Mouse (Mus musculus) midbrain, embryonic 15.5 days (tissue): ENCODE measurements at regions not wholly inside any gene's neighbourhood (a gene's known extent, or its start where the extent isn't known, plus 50 kb on each side); places are given as distances from the start of the nearest gene placed in this dataset.

ENCODE experiments used
- ATAC-seq: fragments of 200-750 bp; cut with Nextera tagmentation; replicated peaks from 2 replicates; pipeline ENCODE4 v1.8.0; 2017; ENCODE audit warnings: moderate TSS enrichment
- H3K27ac ChIP-seq: fragments of 300-500 bp; sonication (generic); 2 replicates; pipeline ENCODE4 v1.5.1; 2015; ENCODE audit warnings: mild to moderate bottlenecking, inconsistent platforms
- H3K27me3 ChIP-seq: fragments of 300-500 bp; sonication (generic); replicated peaks from 2 replicates; pipeline ENCODE4 v1.6.1; 2015; ENCODE audit warnings: inconsistent platforms
- H3K36me3 ChIP-seq: fragments of 300-500 bp; sonication (generic); replicated peaks from 2 replicates; pipeline ENCODE4 v1.6.1; 2015; ENCODE audit warnings: inconsistent platforms
- H3K4me1 ChIP-seq: fragments of 300-500 bp; sonication (generic); 2 replicates; pipeline ENCODE4 v1.6.1; 2015; ENCODE audit warnings: inconsistent platforms
- H3K4me2 ChIP-seq: fragments of 300-500 bp; sonication (generic); 2 replicates; pipeline ENCODE4 v1.6.1; 2015; ENCODE audit warnings: inconsistent platforms, mild to moderate bottlenecking, moderate library complexity
- H3K4me3 ChIP-seq: fragments of 300-500 bp; sonication (generic); 2 replicates; pipeline ENCODE4 v1.5.1; 2015; ENCODE audit warnings: mild to moderate bottlenecking, inconsistent platforms
- H3K9ac ChIP-seq: fragments of 300-500 bp; sonication (generic); 2 replicates; pipeline ENCODE4 v1.6.1; 2015; ENCODE audit warnings: mild to moderate bottlenecking, inconsistent platforms
- H3K9me3 ChIP-seq: fragments of 300-500 bp; sonication (generic); 2 replicates; pipeline ENCODE4 v1.6.1; 2016; ENCODE audit warnings: inconsistent platforms
- WGBS: fragments of 180-500 bp; shearing (Covaris S2); methylation state at CpG from one replicate; pipeline ENCODE4 v1.1.7; 2015; ENCODE audit warnings: mixed read lengths; 5-methylcytosine and 5-hydroxymethylcytosine counted together

DNA sequence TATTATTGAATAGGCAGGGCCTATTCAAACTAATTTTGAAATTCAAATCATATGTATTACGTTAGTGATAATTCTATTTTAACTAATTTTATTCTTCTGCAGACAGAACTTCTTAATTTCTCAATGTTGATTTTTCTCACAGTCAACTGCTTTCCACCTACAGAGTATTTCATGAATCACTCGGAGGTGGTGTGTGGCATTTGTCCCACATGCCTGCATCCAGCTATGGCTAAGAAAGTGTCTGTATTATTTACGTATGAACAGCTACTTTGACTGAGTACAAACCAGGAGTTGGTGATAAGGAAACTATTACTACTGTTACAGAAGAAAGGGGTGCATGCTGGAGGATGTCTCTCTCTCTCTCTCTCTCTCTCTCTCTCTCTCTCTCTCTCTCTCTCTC lies 619.5 kb upstream of the Tle4 start:
- H3K27me3 ChIP-seq: no peaks in the 10 kb centered on the region
- H3K9me3 ChIP-seq: no peaks in the 10 kb centered on the region
- H3K4me3 ChIP-seq: no peak overlapping the region
- no peaks in the 10 kb centered on the region for H3K36me3 ChIP-seq
- ATAC-seq: no peak
- H3K4me2 ChIP-seq: no peak overlapping the region
- no peak overlapping the region for H3K9ac ChIP-seq
- 85% methylated on average over 3 of the region's 3 CpGs for WGBS
- H3K27ac ChIP-seq: no peak overlapping the region
- no peaks in the 10 kb centered on the region for H3K4me1 ChIP-seq

GRCm38 (mm10) chr19:15214651-15215050 lies 616.8 kb upstream of the Tle4 start:
- 71% methylated on average over 3 of the region's 3 CpGs for WGBS
- Histone ChIP-seq H3K36me3 (no peaks in the 10 kb centered on the region), H3K4me2 (no peak overlapping the region), H3K9me3 (no peaks in the 10 kb centered on the region), H3K27ac (no peak overlapping the region), H3K4me1 (no peaks in the 10 kb centered on the region), H3K4me3 (no peak overlapping the region), H3K9ac (no peak overlapping the region), H3K27me3 (no peaks in the 10 kb centered on the region)
- ATAC-seq: no peak

DNA sequence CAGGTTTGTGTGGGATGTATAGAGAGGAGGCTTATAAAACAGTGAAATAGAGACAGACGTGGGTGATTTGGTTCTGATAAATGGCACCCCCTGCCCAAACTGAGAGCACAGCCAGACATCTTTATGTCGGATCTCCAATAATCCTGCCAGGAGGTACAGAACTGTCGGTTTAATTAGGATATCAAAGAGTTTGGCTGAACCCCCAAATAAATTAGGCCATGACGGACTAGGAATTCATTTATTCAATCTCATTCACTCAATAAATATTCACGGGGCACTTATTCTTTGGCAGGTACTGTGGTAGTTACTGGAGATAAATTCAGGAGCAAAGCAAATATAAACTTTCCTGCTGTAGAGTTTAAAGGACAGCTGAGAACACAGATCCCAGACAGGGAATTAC lies 615.0 kb upstream of the Tle4 start:
- WGBS: 38% methylated on average over 5 of the region's 5 CpGs
- ATAC-seq: no peak

DNA sequence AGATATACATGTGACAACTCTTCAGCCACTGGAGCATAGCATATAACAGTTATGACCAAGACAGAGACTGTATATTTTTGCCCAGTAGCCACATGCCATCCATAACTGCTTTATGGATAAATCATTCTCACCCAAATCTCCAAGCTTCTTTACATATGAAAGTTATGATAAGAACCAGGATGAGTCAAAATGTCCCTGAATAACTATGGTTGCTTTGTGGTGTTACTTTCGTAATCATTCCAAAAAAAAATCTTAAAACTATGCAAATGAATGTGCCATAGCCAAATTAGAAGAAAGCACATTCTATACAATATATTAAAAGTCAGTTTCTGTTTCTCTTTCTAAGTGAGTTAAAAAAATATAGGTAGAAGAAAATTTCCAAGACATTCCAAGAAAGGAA lies 605.2 kb upstream of the Tle4 start:
- Histone ChIP-seq H3K4me1 (peaks cover 10% of the 10 kb centered on the region), H3K4me2 (no peak overlapping the region), H3K27ac (no peak overlapping the region), H3K27me3 (no peaks in the 10 kb centered on the region), H3K36me3 (no peaks in the 10 kb centered on the region), H3K9ac (no peak overlapping the region), H3K9me3 (no peaks in the 10 kb centered on the region), H3K4me3 (no peak overlapping the region)
- WGBS: 87% methylated on average over 1 of the region's 1 CpGs
- ATAC-seq: no peak

More for the DNA sequence above, 615.0 kb upstream of the Tle4 start:
- H3K9me3 ChIP-seq: no peaks in the 10 kb centered on the region
- H3K9ac ChIP-seq: no peak overlapping the region
- H3K27ac ChIP-seq: no peak overlapping the region
- H3K4me1 ChIP-seq: no peaks in the 10 kb centered on the region
- H3K36me3 ChIP-seq: no peaks in the 10 kb centered on the region
- H3K27me3 ChIP-seq: no peaks in the 10 kb centered on the region
- H3K4me3 ChIP-seq: no peak overlapping the region
- H3K4me2 ChIP-seq: no peak overlapping the region

DNA sequence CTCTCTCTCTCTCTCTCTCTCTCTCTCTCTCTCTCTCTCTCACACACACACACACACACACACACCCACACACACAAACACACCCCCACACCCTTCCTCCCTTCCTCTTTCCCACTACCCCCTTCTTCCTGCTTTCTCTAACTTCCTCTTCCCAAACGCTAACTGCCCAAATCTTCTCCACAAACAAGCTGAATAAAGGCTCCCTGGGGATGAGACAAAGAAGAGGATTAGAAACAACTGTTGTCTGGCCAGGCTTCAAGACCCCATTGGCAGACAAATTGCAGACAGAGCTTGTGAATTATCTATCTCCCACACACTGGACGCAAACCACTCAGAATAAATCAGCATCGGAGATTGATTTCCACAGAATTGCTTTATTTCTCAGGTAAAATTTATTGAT lies 603.4 kb upstream of the Tle4 start:
- Histone ChIP-seq H3K4me1 (peaks cover 10% of the 10 kb centered on the region), H3K36me3 (no peaks in the 10 kb centered on the region), H3K4me2 (no peak overlapping the region), H3K27me3 (no peaks in the 10 kb centered on the region), H3K4me3 (no peak overlapping the region), H3K9ac (no peak overlapping the region), H3K9me3 (no peaks in the 10 kb centered on the region), H3K27ac (no peak overlapping the region)
- WGBS: 8% methylated on average over 3 of the region's 3 CpGs
- peak; percentile 37; the same call in 1 of the 2 replicates for ATAC-seq

GRCm38 (mm10) chr19:15200792-15201191 lies 602.9 kb upstream of the Tle4 start:
- H3K27ac ChIP-seq: 0 out of 2 replicates have a peak overlapping the region, but pooled peaks have one; percentile 22
- ATAC-seq: peak; percentile 45; the same call in 1 of the 2 replicates
- WGBS: 47% methylated on average over 4 of the region's 4 CpGs

GRCm38 (mm10) chr19:15200361-15200760 lies 602.5 kb upstream of the Tle4 start:
- H3K36me3 ChIP-seq: no peaks in the 10 kb centered on the region
- no peak overlapping the region for H3K4me2 ChIP-seq
- H3K4me1 ChIP-seq: peaks cover 10% of the 10 kb centered on the region
- no peak overlapping the region for H3K4me3 ChIP-seq
- ATAC-seq: no peak; the same call in 1 of the 2 replicates
- WGBS: 13% methylated on average over 2 of the region's 2 CpGs
- H3K9me3 ChIP-seq: no peaks in the 10 kb centered on the region
- H3K27me3 ChIP-seq: no peaks in the 10 kb centered on the region
- H3K9ac ChIP-seq: no peak overlapping the region; the same call in 1 of the 2 replicates
- no peak overlapping the region for H3K27ac ChIP-seq

More at GRCm38 (mm10) chr19:15200792-15201191, 602.9 kb upstream of the Tle4 start:
- H3K4me1 ChIP-seq: peaks cover 10% of the 10 kb centered on the region
- H3K4me3 ChIP-seq: no peak overlapping the region
- H3K36me3 ChIP-seq: no peaks in the 10 kb centered on the region
- H3K4me2 ChIP-seq: no peak overlapping the region
- H3K27me3 ChIP-seq: no peaks in the 10 kb centered on the region
- no peaks in the 10 kb centered on the region for H3K9me3 ChIP-seq
- H3K9ac ChIP-seq: no peak overlapping the region

DNA sequence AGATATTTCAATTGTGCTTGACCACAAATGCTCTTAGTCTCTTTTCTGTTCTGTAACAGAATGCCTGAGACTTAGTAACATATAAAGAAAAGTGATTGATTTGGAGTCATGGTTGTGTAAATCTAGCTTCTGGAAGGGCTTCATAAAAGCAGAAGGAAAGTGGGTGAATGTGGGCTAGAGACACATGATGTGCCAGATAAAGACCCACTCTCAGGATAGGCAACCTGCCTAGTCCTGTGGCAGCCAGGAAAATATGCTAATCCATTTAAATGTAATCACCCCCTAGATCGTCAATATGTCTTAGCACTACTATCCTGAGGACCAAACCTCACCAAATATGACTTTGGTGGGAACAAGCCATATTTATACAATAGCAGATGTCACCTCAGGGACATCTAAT lies 601.8 kb upstream of the Tle4 start:
- Histone ChIP-seq H3K9me3 (no peaks in the 10 kb centered on the region), H3K9ac (no peak overlapping the region), H3K4me3 (no peak overlapping the region), H3K4me1 (peaks cover 10% of the 10 kb centered on the region), H3K27me3 (no peaks in the 10 kb centered on the region), H3K27ac (no peak overlapping the region), H3K36me3 (no peaks in the 10 kb centered on the region), H3K4me2 (no peak overlapping the region)
- WGBS: 49% methylated on average over 1 of the region's 1 CpGs
- ATAC-seq: no peak

- Histone ChIP-seq H3K27me3 (no peaks in the 10 kb centered on the region), H3K9me3 (no peaks in the 10 kb centered on the region), H3K36me3 (no peaks in the 10 kb centered on the region), H3K4me2 (no peak overlapping the region), H3K9ac (no peak overlapping the region), H3K4me3 (no peak overlapping the region), H3K27ac (no peak overlapping the region), H3K4me1 (no peaks in the 10 kb centered on the region)
- no peak for ATAC-seq
Measured at GRCm38 (mm10) chr19:15175221-15175620, 577.4 kb upstream of the Tle4 start.

DNA sequence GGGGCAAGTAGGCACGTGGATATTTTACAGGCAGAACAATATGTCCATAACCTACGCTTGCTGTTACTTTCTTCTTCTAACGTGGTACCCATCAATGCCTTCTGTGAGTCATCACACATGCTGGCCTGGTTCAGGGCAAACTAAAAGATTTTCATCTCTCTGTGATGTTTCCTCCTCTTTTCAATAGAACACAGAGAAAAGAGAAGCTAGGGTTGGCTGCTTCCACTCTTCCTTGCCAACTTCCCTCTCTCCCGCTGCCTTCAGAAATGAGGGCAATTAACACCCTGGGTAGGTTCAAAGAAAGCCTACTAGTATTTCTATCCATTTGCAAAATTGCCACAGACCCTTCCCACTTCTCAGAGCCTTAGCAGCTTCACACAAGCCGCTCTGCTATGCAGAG lies 575.5 kb upstream of the Tle4 start:
- no peak overlapping the region for H3K4me2 ChIP-seq
- 38% methylated on average over 5 of the region's 5 CpGs for WGBS
- H3K4me3 ChIP-seq: no peak overlapping the region
- no peaks in the 10 kb centered on the region for H3K36me3 ChIP-seq
- no peak overlapping the region for H3K9ac ChIP-seq
- peak; percentile 37; the same call in 1 of the 2 replicates for ATAC-seq
- no peaks in the 10 kb centered on the region for H3K27me3 ChIP-seq
- H3K27ac ChIP-seq: no peak overlapping the region
- H3K9me3 ChIP-seq: no peaks in the 10 kb centered on the region; the same call in 1 of the 2 replicates
- no peaks in the 10 kb centered on the region for H3K4me1 ChIP-seq

DNA sequence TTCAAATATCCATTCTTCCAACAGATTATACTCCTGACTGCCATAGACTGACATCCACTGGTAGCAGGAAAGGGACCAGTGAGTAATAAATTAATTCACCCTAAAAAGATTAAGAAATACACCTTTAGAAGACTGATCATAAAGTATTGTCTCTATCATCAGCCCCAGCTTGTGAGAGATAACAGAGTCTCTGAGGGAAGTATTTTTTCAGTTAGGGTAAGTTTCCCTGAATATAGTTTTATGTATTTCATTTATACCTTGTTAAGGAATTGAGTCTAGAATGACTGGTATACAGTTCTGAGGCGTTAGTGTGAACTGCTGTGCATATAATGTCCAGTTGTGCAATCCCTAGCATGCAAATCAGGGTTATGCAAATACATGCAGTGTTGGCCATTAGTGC lies 569.3 kb upstream of the Tle4 start:
- no peak for ATAC-seq
- Histone ChIP-seq H3K27me3 (no peaks in the 10 kb centered on the region), H3K9ac (no peak overlapping the region), H3K4me2 (no peak overlapping the region), H3K36me3 (no peaks in the 10 kb centered on the region), H3K9me3 (no peaks in the 10 kb centered on the region; the same call in 1 of the 2 replicates), H3K4me3 (no peak overlapping the region), H3K27ac (no peak overlapping the region), H3K4me1 (no peaks in the 10 kb centered on the region)
- WGBS: 64% methylated on average over 1 of the region's 1 CpGs

DNA sequence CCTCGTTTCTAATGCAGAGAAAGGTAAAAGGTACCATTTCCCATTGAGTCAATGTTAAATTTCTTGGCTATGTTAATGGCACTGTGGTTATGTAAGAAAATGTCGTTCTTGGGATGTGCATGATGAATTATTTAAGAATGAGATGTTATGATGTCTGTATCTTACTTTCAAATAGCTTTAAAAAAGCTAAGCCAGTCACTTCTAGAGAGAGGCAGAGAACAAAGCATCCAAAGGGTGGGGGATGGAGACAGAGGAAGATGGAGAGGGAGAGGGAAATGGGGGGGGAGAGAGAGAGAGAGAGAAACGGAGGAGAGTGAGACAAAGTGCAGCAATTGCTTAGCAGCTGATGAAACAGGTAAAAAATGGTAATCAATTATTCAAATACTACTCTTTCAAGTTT lies 562.8 kb upstream of the Tle4 start:
- ATAC-seq: peak; percentile 81

GRCm38 (mm10) chr19:15158653-15159052 lies 560.8 kb upstream of the Tle4 start:
- Histone ChIP-seq H3K4me2 (no peak overlapping the region), H3K27ac (no peak overlapping the region), H3K27me3 (no peaks in the 10 kb centered on the region), H3K4me1 (no peaks in the 10 kb centered on the region), H3K36me3 (no peaks in the 10 kb centered on the region), H3K9ac (no peak overlapping the region), H3K9me3 (no peaks in the 10 kb centered on the region), H3K4me3 (no peak overlapping the region)
- no peak for ATAC-seq
- WGBS: 95% methylated on average over 3 of the region's 3 CpGs

More for the DNA sequence above, 562.8 kb upstream of the Tle4 start:
- no peak overlapping the region for H3K9ac ChIP-seq
- no peak overlapping the region for H3K4me3 ChIP-seq
- no peaks in the 10 kb centered on the region for H3K4me1 ChIP-seq
- 36% methylated on average over 3 of the region's 3 CpGs for WGBS
- H3K36me3 ChIP-seq: no peaks in the 10 kb centered on the region
- no peak overlapping the region for H3K4me2 ChIP-seq
- H3K9me3 ChIP-seq: no peaks in the 10 kb centered on the region
- H3K27ac ChIP-seq: no peak overlapping the region
- no peaks in the 10 kb centered on the region for H3K27me3 ChIP-seq
